Mouse (Mus musculus) forebrain, embryonic 16.5 days (tissue): ENCODE measurements around the gene Fbxw13. TPM values are rescaled to one million over a fixed set of nuclear protein-coding genes. Genes with fewer than 3 reads are reported as not detected.
"Not testable (repeated sequence)": the region's sequence is repeated elsewhere in the genome, so short reads cannot be mapped to it uniquely, and the experiment has no call there.

Experiments
- ATAC-seq: fragments of 200-750 bp; cut with Nextera tagmentation; 2 replicates; pipeline ENCODE4 v1.8.0; 2017; ENCODE audit warnings: mild to moderate bottlenecking, moderate library complexity
- H3K27ac ChIP-seq: fragments of 300-500 bp; sonication (generic); 2 replicates; pipeline ENCODE4 v1.5.1; 2014; ENCODE audit warnings: low read length, control low read depth
- H3K27me3 ChIP-seq: fragments of 300-500 bp; sonication (generic); replicated peaks from 2 replicates; pipeline ENCODE4 v1.6.1; 2014; ENCODE audit warnings: low read length; ENCODE audit not compliant: control insufficient read depth, insufficient read depth
- H3K36me3 ChIP-seq: fragments of 300-500 bp; sonication (generic); 2 replicates; pipeline ENCODE4 v1.6.1; 2014; ENCODE audit not compliant: control insufficient read depth, insufficient read depth
- H3K4me1 ChIP-seq: fragments of 300-500 bp; sonication (generic); replicated peaks from 2 replicates; pipeline ENCODE4 v1.6.1; 2014; ENCODE audit warnings: low read length; ENCODE audit not compliant: control insufficient read depth, insufficient read depth
- H3K4me2 ChIP-seq: fragments of 300-500 bp; sonication (generic); 2 replicates; pipeline ENCODE4 v1.6.1; 2014; ENCODE audit warnings: mild to moderate bottlenecking, low read length, control low read depth
- H3K4me3 ChIP-seq: fragments of 300-500 bp; sonication (generic); replicated peaks from 2 replicates; pipeline ENCODE4 v1.5.1; 2014; ENCODE audit warnings: mild to moderate bottlenecking, low read length, control low read depth
- H3K9ac ChIP-seq: fragments of 300-500 bp; sonication (generic); replicated peaks from 2 replicates; pipeline ENCODE4 v1.6.1; 2014; ENCODE audit warnings: low read depth, low read length, control low read depth
- H3K9me3 ChIP-seq: fragments of 300-500 bp; sonication (generic); 2 replicates; pipeline ENCODE4 v1.6.1; 2016; ENCODE audit warnings: low read length; ENCODE audit not compliant: control insufficient read depth
- WGBS: fragments of 180-500 bp; shearing (Covaris S2); extraction: QIAGEN DNeasy Blood & Tissue Kit; methylation state at CpG from one replicate; pipeline ENCODE4 v1.1.7; 2014; 5-methylcytosine and 5-hydroxymethylcytosine counted together
- polyA plus RNA-seq: library from polyadenylated mRNA; unstranded; fragments of >200 nt; fragmentation: Nextera tagmentation; extraction: Ambion mirVana; gene quantifications from 2 replicates; pipeline ENCODE4 v1.2.1, GENCODE M21; 2015

Fbxw13 gene
- polyA plus RNA-seq, 1 experiment from 2014 or later, result 0.27 TPM

GRCm38 (mm10) chr9:109140414-109140813, 55.4 kb downstream of the Fbxw13 start:
- ATAC-seq, H3K4me2 ChIP-seq, H3K36me3 ChIP-seq, H3K9ac ChIP-seq, H3K27me3 ChIP-seq, H3K27ac ChIP-seq, H3K4me3 ChIP-seq, H3K4me1 ChIP-seq, H3K9me3 ChIP-seq: not testable (repeated sequence)
- 66% methylated on average over 4 of the region's 4 CpGs for WGBS

GRCm38 (mm10) chr9:109130076-109130475, 65.7 kb downstream of the Fbxw13 start:
- no peaks in the 10 kb centered on the region for H3K36me3 ChIP-seq
- no peaks in the 10 kb centered on the region for H3K4me1 ChIP-seq
- no peak for ATAC-seq
- WGBS, result 91% methylated on average over 5 of the region's 5 CpGs
- no peaks in the 10 kb centered on the region for H3K9me3 ChIP-seq
- H3K4me2 ChIP-seq, result no peak overlapping the region
- H3K4me3 ChIP-seq, result no peak overlapping the region
- H3K9ac ChIP-seq, result no peak overlapping the region
- no peaks in the 10 kb centered on the region for H3K27me3 ChIP-seq
- no peak overlapping the region for H3K27ac ChIP-seq

Other genes starting within 250 kb of the Fbxw13 start
- 1.5 and 2.0 TPM in 2 replicates for gene Col7a1, start 242.4 kb downstream of the Fbxw13 start, polyA plus RNA-seq
- gene Ucn2, start 210.0 kb downstream of the Fbxw13 start, polyA plus RNA-seq, result not detected in 2 replicates
- gene Pfkfb4, start 204.2 kb downstream of the Fbxw13 start, polyA plus RNA-seq, result 27.0 and 34.0 TPM in 2 replicates
- 52.4 and 52.7 TPM in 2 replicates for gene Shisa5, start 157.4 kb downstream of the Fbxw13 start, polyA plus RNA-seq
- 16.1 and 17.9 TPM in 2 replicates for gene Trex1, start 136.2 kb downstream of the Fbxw13 start, polyA plus RNA-seq
- gene Atrip, start 121.9 kb downstream of the Fbxw13 start, polyA plus RNA-seq, result 36.0 and 38.3 TPM in 2 replicates
- gene Ccdc51, start 113.5 kb downstream of the Fbxw13 start, polyA plus RNA-seq, result 16.9 and 17.5 TPM in 2 replicates
- gene Tma7, start 113.4 kb downstream of the Fbxw13 start, polyA plus RNA-seq, result 505 and 526 TPM in 2 replicates
- gene Plxnb1, start 100.6 kb downstream of the Fbxw13 start, polyA plus RNA-seq, result 18.6 and 22.1 TPM in 2 replicates
- not detected in 2 replicates for gene Fbxw21, start 33.9 kb downstream of the Fbxw13 start, polyA plus RNA-seq
- gene Fbxw20, start 38.8 kb upstream of the Fbxw13 start, polyA plus RNA-seq, result not detected in 2 replicates
- gene Fbxw14, start 91.7 kb upstream of the Fbxw13 start, polyA plus RNA-seq, result not detected in 2 replicates
- not detected in 2 replicates for gene Fbxw28, start 143.7 kb upstream of the Fbxw13 start, polyA plus RNA-seq
- not detected in 2 replicates for gene Fbxw22, start 208.3 kb upstream of the Fbxw13 start, polyA plus RNA-seq